Mouse (Mus musculus): ENCODE measurements around the gene Col5a3.

- TF ChIP-seq CTCF (conservative IDR thresholded peaks at IDR 0.05; ENCODE audit: low read length) (no peak), NANOG (IDR thresholded peaks at IDR 0.05; ENCODE audit: borderline replicate concordance, low read length) (no peak), POU5F1 (IDR thresholded peaks at IDR 0.05; ENCODE audit: borderline replicate concordance, low read length) (no peak)
Measured at GRCm38 (mm10) chr9:20737227-20737626, 77.6 kb downstream of the Col5a3 start.
